Mouse (Mus musculus) lung, adult 2 months (tissue): ENCODE results near the gene BC049715.

Experiments
- CTCF ChIP-seq: fragments of 200-500 bp; IDR thresholded peaks from 2 replicates; pipeline ENCODE4 v1.5.1; 2011; ENCODE audit warnings: mild to moderate bottlenecking, low read length, control low read depth; ENCODE audit not compliant: insufficient read depth
- POLR2A ChIP-seq: fragments of 200-500 bp; IDR thresholded peaks from 2 replicates; pipeline ENCODE4 v1.6.1; 2011; ENCODE audit warnings: low read depth, mild to moderate bottlenecking, control low read depth, low read length, borderline replicate concordance; ENCODE audit errors: extremely low read depth

DNA sequence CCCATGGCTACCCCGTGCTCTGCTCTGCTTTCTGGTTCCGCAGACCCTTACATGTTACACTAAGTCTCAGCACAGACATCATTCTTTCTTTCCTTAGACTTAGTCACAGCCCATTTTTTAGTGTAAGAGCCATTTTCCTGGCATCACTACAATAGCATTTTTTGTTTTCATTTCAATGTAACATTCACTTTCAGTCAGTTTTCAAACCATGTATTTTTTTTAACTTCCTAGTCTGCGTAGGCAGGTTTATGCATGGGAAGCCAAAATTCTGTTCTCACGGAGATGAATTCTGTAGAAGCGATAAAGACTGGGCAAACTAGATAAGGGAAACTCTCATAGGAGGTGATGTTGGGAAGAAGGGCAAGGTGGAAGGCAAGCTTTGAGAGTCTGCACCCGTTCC is 62.1 kb downstream of the BC049715 start:
- no peak for TF ChIP-seq POLR2A
- no peak for TF ChIP-seq CTCF
